Mouse (Mus musculus) bone marrow, adult 2 months (tissue): Measurements from ENCODE around the gene Dnah12.

Experiments
- CTCF ChIP-seq: fragments of 200-500 bp; IDR thresholded peaks from 2 replicates; pipeline ENCODE4 v1.5.1; 2011; ENCODE audit warnings: low read length, control low read depth; ENCODE audit not compliant: control insufficient read depth, insufficient read depth
- POLR2A ChIP-seq: fragments of 200-500 bp; IDR thresholded peaks from 2 replicates; pipeline ENCODE4 v1.6.1; 2011; ENCODE audit warnings: low read depth, mild to moderate bottlenecking, control low read depth, low read length, borderline replicate concordance; ENCODE audit not compliant: control insufficient read depth

- no peak for TF ChIP-seq CTCF
- TF ChIP-seq POLR2A: no peak
Measured at GRCm38 (mm10) chr14:26670964-26671363, 22.1 kb upstream of the Dnah12 start.
